Mouse (Mus musculus) heart, postnatal 0 days (tissue): ENCODE data around the gene Klhl30.

Experiments
- CTCF ChIP-seq: IDR thresholded peaks from 2 replicates; pipeline ENCODE4 v1.5.1; 2016; ENCODE audit warnings: antibody characterized with exemption, control low read depth, low read depth
- EP300 ChIP-seq: IDR thresholded peaks from 2 replicates; pipeline ENCODE4 v1.6.1; 2016; ENCODE audit warnings: antibody characterized with exemption, low read depth

GRCm38 (mm10) chr1:91411631-91412285 is 60.9 kb downstream of the Klhl30 start:
- TF ChIP-seq EP300 (no peak), CTCF (no peak)
